Mouse (Mus musculus) T-helper 2 cell (primary cell): ENCODE results near the gene Thrap3.

ENCODE experiments used
- in situ Hi-C: fragments of 300-600 bp; cut with MboI, MseI; formaldehyde crosslinking; loops from one replicate; pipeline ENCODE4 v1.15.1; 2025; ENCODE audit warnings: high pct_unique_total_duplicates

The Thrap3 gene

GRCm38 (mm10) chr4:126202303-126203181 is at the start of gene Thrap3:
Gene Thrap3, minus strand, starts transcription at chr4:126202760.
- in situ Hi-C loops, result loop anchor here (10.0 kb wide), 1 partner anchor 52 kb away; the partner anchor contains the start of gene Map7d1

DNA sequence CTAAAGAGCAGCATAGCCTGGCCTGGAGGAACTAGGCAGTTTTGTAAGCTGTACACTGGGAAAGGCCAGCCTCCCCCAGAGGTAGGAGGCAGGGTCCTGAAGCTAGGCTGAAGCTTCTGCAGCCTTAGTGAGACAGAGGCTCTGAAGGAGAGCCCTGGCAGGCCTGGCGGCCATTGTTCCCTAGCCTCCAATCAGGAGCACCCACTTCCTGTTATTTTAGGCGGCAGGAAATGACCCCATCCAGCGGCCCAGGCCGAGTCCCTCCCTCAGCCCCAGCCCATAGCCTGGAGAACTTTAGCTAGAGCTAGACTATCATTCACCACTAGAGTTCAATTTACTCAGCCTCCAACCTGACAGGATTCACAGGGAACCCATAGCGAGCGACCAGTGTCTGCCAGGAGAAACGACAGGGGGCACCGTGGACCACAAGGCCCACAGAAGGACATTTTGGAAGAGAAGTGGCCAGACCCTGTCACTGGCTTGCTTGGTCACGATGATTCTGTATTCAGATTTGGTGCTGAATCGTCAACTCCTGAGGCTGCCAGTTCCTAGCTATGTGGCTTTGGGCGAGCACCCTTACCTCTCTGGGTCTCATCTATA is 49.2 kb upstream of the Thrap3 start:
- in situ Hi-C loops, result loop anchor here (10.0 kb wide), 1 partner anchor 47 kb away; the partner anchor contains the start of gene Thrap3

GRCm38 (mm10) chr4:126250659-126251058 is 48.1 kb upstream of the Thrap3 start:
- in situ Hi-C loops, result loop anchor here (10.0 kb wide), 1 partner anchor 46 kb away; the partner anchor contains the start of gene Thrap3

DNA sequence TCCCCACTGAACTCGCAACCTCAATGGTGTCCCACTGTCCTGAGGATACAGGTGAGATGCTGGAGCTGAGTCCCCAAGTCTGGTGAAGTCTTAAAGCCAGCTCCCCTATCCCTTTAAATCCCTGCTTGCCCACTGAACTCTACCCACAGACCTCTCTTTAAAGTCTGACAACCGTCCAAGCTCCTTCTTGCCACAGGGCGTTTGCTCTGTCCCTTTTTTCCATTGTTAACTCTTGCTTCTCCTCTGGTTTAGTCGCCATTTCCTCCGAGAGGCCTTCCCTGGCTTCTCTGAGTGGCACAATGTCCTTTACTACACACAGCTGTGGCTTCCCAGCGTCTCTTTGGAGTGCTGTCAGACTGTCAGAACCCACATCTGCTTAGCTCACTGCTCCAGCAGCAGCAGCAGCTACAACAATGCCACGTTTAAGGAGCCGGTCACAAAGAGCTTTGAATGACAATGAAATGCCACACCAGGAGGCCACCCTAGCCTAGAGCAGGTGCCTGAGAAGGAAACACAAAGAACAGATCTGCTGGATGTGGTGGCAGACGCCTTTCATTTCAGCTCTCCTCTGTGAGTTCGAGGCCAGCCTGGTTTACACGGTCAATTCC is 45.8 kb upstream of the Thrap3 start:
- in situ Hi-C loops, result no loop called here

DNA sequence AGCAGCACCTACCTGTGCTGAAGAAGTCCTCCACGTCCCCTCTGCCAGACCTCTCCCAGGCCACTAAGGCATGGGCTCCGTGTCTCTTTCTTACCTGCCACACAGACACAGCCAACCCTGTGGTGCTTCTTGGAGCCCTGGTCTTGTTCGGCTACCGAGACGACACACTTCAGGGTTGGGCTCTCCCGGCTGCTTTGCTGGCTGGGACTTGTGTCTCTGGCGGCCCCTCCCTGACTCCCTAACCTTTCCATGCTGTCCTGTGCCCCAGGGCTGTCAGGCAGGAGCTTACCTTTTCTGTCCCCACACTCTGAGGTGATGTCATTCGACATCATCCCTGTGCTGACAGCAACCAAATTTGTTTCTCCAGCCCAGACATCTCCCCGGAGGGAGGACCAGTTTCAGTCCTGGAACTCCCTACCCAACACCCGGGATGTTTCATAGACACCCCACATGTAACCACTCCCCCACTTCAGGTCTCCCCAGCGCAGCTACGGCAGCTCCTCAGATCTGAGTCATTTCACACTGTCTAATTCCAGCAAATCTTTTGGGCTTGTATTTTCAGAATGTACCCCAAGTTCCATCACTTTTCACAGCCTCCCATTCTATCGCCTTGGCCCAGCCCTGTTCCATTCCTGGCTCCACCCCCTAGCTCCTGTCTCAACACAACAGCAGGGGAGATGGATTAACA is 43.8 kb upstream of the Thrap3 start:
- in situ Hi-C loops, result no loop called here

- in situ Hi-C loops, result no loop called here
Measured at GRCm38 (mm10) chr4:126242510-126242909, 40.0 kb upstream of the Thrap3 start.

DNA sequence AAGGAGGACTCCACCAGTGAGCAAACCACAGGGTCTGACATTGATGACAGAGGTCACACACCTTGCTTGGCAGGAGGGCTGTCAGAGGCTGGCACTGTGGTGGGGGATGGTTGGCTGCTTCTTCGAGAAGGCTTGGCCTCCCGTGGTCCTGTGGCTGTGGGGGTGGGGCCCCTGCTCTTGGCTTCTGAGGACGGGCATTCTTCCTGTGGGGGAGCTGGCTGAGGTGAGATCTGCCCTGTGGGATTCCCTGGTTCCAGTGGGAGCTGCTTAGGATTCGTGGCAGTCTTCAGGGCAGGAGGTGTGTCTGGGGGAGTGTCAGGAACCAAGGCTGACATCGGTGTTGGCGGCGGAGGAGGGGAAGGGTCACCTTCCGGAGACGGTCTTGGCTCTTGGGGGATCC is 39.4 kb upstream of the Thrap3 start:
- in situ Hi-C loops, result no loop called here

DNA sequence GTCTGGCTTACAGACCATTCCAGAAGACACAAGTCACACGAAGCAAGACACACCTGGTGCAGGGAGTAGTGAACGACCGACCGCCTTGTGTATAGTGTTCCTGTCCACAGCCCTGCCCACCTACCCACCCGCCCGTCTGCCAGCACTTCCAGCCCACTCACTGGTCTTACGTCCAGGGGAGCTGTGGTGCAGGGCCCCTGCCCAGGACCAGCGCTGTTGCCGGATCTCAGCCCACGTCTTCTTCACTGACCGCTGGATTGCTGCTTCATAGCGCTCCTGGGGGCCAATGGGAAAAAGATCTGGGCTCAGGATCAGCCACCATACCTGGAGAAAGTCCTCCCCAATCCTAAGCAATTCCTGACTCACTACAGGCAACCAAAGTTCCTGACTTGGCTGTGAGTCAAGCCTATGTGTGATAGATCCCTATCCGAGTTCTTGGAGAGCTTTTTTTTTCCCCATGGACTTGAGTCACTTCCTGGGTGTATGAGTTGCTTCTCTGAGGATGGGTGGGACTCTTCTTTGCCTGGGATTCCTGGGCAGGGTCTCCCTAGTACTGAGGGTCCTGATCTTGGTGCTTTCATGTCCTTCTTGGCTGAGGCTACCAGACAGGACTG is 37.4 kb upstream of the Thrap3 start:
- in situ Hi-C loops, result no loop called here

GRCm38 (mm10) chr4:126237721-126238242 is 35.2 kb upstream of the Thrap3 start:
- in situ Hi-C loops, result no loop called here

DNA sequence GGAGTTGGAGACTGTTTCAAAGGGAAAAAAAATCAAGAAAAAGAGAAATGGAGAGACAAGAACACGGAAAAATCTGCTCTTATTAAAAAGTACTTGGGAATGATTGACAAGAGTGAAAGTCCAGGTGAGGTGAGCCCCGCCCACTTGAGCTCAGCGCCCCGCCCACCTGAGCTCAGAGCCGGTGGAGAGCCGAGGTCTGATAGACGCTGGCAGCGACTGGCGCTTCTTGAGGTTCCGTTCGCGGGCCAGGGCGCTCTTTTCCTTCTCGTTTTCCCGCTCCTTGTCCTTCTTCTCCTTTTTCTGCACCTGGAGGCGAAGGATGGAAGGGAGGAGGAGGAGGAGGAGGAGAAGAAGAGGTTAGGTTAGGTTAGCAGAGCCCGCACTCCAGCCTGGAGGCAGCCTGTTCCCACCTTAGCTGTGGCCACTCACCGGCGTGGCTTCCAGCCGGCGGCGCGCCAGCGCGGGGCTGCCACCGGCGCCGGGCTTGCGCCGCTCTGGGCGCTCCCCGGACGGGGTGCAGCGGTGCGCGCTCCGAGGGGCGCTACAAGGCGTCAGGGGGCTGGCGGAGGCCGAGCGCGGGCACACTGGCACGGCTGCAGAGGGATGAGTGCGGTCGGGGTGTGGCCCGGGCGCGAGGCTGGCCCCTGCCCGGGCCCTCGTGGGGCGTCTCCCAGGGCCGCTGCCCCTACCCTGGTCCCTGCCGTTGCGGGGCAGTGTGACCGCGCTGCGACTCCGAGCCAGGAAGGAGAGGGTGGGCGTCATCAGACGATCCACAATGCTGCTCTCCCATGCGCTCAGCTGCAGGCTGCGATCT is 34.1 kb upstream of the Thrap3 start:
- in situ Hi-C loops, result no loop called here

- in situ Hi-C loops, result no loop called here
Measured at GRCm38 (mm10) chr4:126235191-126235590, 32.6 kb upstream of the Thrap3 start.

GRCm38 (mm10) chr4:126234496-126235175 is 32.1 kb upstream of the Thrap3 start:
- in situ Hi-C loops, result no loop called here

DNA sequence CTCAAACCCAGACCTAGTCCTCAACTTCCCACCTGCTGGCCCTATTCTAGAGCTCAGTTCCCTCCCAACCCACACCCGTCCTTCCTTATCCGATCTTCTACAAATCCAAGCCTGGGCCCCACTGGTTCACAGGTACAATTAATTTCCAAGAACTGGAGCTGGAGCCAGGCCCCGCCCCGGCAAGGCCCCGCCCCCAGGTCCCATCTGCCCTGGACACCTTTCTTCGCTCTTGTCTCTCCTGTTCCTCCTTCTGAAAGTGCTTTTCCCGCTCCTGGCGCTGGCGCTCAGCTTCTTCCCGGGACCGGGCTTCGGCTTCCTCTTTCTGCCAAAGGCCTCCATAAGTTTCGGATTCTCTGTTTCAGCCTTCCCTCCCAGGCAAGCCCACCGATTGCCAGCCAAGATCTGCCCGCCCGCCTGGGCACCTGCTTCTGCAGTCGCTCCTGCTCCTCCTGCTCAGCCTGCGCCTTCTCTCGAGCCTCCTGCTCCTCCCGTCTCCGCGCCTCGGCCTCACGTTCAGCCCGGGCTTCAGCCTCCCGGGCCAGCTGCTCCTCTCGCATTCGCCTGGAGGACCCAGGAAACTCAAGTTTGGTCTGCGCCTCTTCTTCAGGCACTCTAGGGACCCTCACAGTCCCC is 31.2 kb upstream of the Thrap3 start:
- in situ Hi-C loops, result no loop called here

DNA sequence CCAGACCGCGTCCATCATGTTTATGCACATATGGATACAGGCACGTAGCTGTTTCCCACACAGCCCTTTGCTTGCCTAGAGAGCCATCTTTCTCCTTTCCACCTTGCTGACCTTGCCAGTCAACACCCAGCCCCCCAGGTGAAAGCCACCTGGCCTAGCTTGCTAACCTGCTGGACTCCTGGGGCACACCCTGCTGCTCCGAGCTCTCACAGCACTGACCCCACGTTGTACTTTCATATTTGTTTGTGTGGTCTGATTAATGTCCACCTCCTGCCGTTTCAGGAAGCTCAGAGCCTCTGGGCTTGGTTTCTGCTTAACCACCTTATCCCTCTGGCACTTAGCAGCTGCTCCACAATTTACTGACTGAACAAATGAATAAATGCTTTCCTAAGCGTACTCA is 27.3 kb upstream of the Thrap3 start:
- in situ Hi-C loops, result loop anchor here (5.0 kb wide), 1 partner anchor 32 kb away; the partner anchor contains the start of gene Trappc3

DNA sequence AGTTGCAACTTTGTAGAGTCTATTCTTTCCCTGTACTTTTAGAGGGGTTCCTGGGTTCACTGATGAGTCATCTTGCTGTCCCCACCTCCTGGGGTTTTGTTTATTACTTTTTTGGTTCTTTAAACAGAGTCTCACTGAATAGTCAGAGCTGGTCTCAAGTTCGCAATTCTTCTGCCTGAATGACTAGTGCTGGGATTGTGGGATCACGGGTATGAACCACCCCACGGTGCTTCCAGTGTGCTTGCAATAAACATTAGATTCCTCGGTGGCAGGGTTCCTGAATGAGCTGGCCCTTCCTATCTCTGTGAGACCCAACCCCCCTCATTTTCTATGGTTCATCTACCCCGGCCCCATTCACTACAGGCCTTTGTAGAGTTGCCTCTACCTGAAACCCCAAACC is 25.6 kb upstream of the Thrap3 start:
- in situ Hi-C loops, result loop anchor here (5.0 kb wide), 1 partner anchor 34 kb away; the partner anchor contains the start of gene Trappc3

DNA sequence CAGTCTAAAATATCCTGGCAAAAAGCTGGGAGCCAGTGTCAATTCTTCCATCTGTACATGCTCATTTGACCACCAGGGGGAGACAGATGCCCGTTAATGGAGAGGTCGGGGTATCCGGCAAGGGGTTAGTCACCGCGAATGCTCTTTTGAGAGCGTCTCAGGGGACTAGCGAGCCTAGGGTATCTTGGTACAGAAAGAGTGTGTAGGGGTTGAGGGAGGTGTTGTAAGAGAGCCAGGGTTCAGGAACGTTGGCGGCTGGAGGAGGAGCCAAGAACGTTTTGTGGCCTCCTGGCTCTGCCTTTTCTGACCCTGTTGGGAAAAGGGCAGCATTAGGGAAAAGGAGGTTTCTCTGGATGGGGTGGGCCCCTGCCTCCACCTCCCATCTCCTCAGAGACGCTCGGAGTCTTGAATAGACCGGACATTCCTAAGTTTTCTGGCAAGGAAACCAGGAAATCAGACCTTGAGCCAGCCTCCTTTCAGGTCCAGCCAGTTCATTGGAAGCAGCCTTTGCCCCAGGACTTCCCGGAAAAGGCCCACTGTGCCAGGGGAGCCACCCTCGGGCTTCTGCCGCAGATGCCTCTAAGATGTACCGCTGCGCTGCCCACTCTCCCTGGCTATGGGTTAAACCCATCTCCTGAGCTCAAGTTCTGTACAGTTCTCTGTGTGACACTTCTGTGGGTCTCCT is 24.7 kb upstream of the Thrap3 start:
- in situ Hi-C loops, result loop anchor here (5.0 kb wide), 1 partner anchor 35 kb away; the partner anchor contains the start of gene Trappc3

GRCm38 (mm10) chr4:126226640-126227039 is 24.1 kb upstream of the Thrap3 start:
- in situ Hi-C loops, result loop anchor here (5.0 kb wide), 1 partner anchor 36 kb away; the partner anchor contains the start of gene Trappc3

DNA sequence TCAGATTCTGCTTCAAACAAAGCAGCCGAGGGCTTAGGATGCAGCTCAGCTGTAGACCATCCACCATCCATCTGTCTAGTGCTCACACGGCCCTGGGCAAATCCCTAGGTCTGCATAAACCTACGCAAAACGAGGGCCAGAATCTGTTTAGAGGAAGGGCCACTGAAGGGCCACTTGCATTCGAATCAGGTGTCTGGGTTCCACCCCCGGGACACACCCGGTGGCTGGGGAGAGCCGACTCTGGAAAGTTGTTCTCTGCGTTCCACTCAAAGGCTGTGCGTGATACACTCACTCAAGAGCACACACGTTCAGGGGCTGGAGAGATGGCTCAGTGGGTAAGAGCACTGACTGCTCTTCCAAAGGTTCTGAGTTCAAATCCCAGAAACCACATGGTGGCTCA is 20.1 kb upstream of the Thrap3 start:
- in situ Hi-C loops, result loop anchor here (5.0 kb wide), 1 partner anchor 85 kb away; no protein-coding TSS in a partner anchor
